8 mouse cellular contexts compared by ENCODE assay signal in the genomic region with DNA sequence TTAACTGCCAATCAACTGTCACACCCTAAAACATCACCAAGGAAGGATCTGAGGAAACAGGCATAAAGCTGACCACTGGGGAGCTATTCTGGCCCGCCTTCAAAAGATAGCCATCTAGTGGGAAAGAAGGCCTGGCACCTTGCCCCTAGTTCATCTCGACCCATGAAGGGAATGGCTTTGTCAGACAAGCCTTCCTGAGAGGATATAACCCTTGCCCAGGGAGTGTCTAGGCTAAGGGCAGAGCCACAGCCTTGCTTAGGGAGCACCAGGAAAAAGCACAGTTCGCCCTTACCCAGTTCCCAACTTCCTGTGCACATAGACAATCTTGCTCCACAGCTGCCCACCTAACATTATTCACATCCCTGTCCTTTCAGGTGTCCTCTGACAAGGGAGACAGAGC. TPM values are rescaled to one million over a fixed set of nuclear protein-coding genes. Genes with fewer than 3 reads are reported as not detected.
DNase-seq lines count a peak whose midpoint lies in the region; ATAC-seq and TF ChIP-seq lines count a peak whose summit lies in the region.

No protein-coding gene starts in this region.

- peak; percentile 62; the same call in 1 of the 2 replicates for TF ChIP-seq POLR2A in small intestine, adult 2 months (IDR thresholded peaks at IDR 0.05; ENCODE audit: low read depth, low read length)

- peak overlapping the region; percentile 81 for H3K9ac ChIP-seq in hindbrain, embryonic 12.5 days
- peak overlapping the region; percentile 66 for H3K9ac ChIP-seq in limb, embryonic 15.5 days

- peak overlapping the region; percentile 86 for H3K4me2 ChIP-seq in hindbrain, embryonic 12.5 days (replicated peaks)
- H3K4me2 ChIP-seq in limb, embryonic 15.5 days: peak overlapping the region; percentile 72

- H3K4me1 ChIP-seq in erythroblast, embryonic 14.5 days (ENCODE audit: control insufficient read depth): peaks cover 36% of the 10 kb centered on the region
- H3K4me1 ChIP-seq in hindbrain, embryonic 12.5 days: peaks cover 30% of the 10 kb centered on the region
- H3K4me1 ChIP-seq in limb, embryonic 15.5 days: peaks cover 22% of the 10 kb centered on the region
- peaks cover 25% of the 10 kb centered on the region for H3K4me1 ChIP-seq in small intestine, adult 2 months (ENCODE audit: control insufficient read depth, insufficient read depth, insufficient read length, low read length)

- no peak for TF ChIP-seq CTCF in small intestine, adult 2 months (IDR thresholded peaks at IDR 0.05; ENCODE audit: extremely low read depth, insufficient read length, insufficient replicate concordance, low read depth, low read length)

- H3K27ac ChIP-seq in hindbrain, embryonic 12.5 days: peak overlapping the region; percentile 94
- peak overlapping the region; percentile 91; the same call in 1 of the 2 replicates for H3K27ac ChIP-seq in limb, embryonic 15.5 days
- peak overlapping the region; percentile 99 for H3K27ac ChIP-seq in small intestine, adult 2 months (ENCODE audit: insufficient read depth, low read depth, low read length)

- ATAC-seq in erythroblast, adult 5-6 weeks (replicated peaks; ENCODE audit: low FRiP score, poor library complexity, severe bottlenecking): no peak
- ATAC-seq in hindbrain, embryonic 12.5 days (ENCODE audit: low FRiP score): no peak
- ATAC-seq in limb, embryonic 15.5 days (ENCODE audit: insufficient number of reproducible peaks, low FRiP score, low TSS enrichment, low read depth): no peak

- peaks cover 2% of the 10 kb centered on the region; the same call in 1 of the 2 replicates for H3K9me3 ChIP-seq in erythroblast, embryonic 14.5 days (ENCODE audit: control insufficient read depth, low read length)
- 0 out of 2 replicates have a peak, but pooled peaks cover 3% of the 10 kb centered on the region for H3K9me3 ChIP-seq in hindbrain, embryonic 12.5 days (replicated peaks)
- no peaks in the 10 kb centered on the region for H3K9me3 ChIP-seq in limb, embryonic 15.5 days

- peak; percentile 64 for DNase-seq in NIH3T3 (ENCODE audit: low read depth)
- DNase-seq in urinary bladder, adult 18-20 months (ENCODE audit: low spot score in 2 of 2): no peak
- DNase-seq in urinary bladder, postnatal 25 days (ENCODE audit: low spot score): no peak

- H3K27me3 ChIP-seq in erythroblast, embryonic 14.5 days (ENCODE audit: control insufficient read depth): no peaks in the 10 kb centered on the region
- no peaks in the 10 kb centered on the region for H3K27me3 ChIP-seq in hindbrain, embryonic 12.5 days
- no peaks in the 10 kb centered on the region for H3K27me3 ChIP-seq in limb, embryonic 15.5 days
- no peaks in the 10 kb centered on the region for H3K27me3 ChIP-seq in small intestine, adult 2 months (ENCODE audit: control insufficient read depth, insufficient read depth, low read length)

- WGBS in hindbrain, embryonic 12.5 days: 58% methylated on average over 3 of the region's 3 CpGs
- WGBS in limb, embryonic 15.5 days: 44% methylated on average over 3 of the region's 3 CpGs
- 8% methylated on average over 3 of the region's 3 CpGs for WGBS in small intestine, adult 2 months

- H3K36me3 ChIP-seq in erythroblast, embryonic 14.5 days (ENCODE audit: control insufficient read depth): peaks cover 39% of the 10 kb centered on the region
- H3K36me3 ChIP-seq in hindbrain, embryonic 12.5 days: peaks cover 31% of the 10 kb centered on the region
- H3K36me3 ChIP-seq in limb, embryonic 15.5 days: peaks cover 34% of the 10 kb centered on the region
- peaks cover 17% of the 10 kb centered on the region for H3K36me3 ChIP-seq in small intestine, adult 2 months (ENCODE audit: control insufficient read depth, insufficient read depth, low read length)

- peak overlapping the region; percentile 83 for H3K4me3 ChIP-seq in erythroblast, embryonic 14.5 days (replicated peaks)
- H3K4me3 ChIP-seq in hindbrain, embryonic 12.5 days: peak overlapping the region; percentile 65
- peak overlapping the region; percentile 70 for H3K4me3 ChIP-seq in limb, embryonic 15.5 days
- H3K4me3 ChIP-seq in small intestine, adult 2 months (ENCODE audit: low read depth, low read length): peak overlapping the region; percentile 95

RNA-seq across cellular contexts. Expression of gene Dcaf15, which starts 1.0 kb away (rescaled TPM):
- 4.7 and 4.9 TPM in 2 replicates for polyA plus RNA-seq in erythroblast, embryonic 14.5 days (2012)
- total RNA-seq in erythroblast, adult 5-6 weeks (2015; ENCODE audit: low replicate concordance): 0.19 and 4.0 TPM in 2 replicates
- total RNA-seq in erythroblast, adult 5-6 weeks (2017; ENCODE audit: low replicate concordance): 1.9 and 2.9 TPM in 2 replicates
- 16.4 and 19.7 TPM in 2 replicates for polyA plus RNA-seq in hindbrain, embryonic 12.5 days (2016; fragmentation: Nextera tagmentation; extraction: Ambion mirVana)
- polyA plus RNA-seq in limb, embryonic 15.5 days (2015; fragmentation: Nextera tagmentation; extraction: Ambion mirVana): 6.8 and 8.7 TPM in 2 replicates
- polyA plus RNA-seq in small intestine, adult 2 months (2012; rRNA removed): 37.4 and 108 TPM in 2 replicates

RNA-seq across cellular contexts. Expression of gene Podnl1, which starts 22.2 kb away (rescaled TPM):
- polyA plus RNA-seq in erythroblast, embryonic 14.5 days (2012): not detected in 2 replicates
- total RNA-seq in erythroblast, adult 5-6 weeks (2015; ENCODE audit: low replicate concordance): not detected in 2 replicates
- not detected in 2 replicates for total RNA-seq in erythroblast, adult 5-6 weeks (2017; ENCODE audit: low replicate concordance)
- 0.39 and 0.50 TPM in 2 replicates for polyA plus RNA-seq in hindbrain, embryonic 12.5 days (2016; fragmentation: Nextera tagmentation; extraction: Ambion mirVana)
- polyA plus RNA-seq in limb, embryonic 15.5 days (2015; fragmentation: Nextera tagmentation; extraction: Ambion mirVana): 2.0 and 2.2 TPM in 2 replicates
- 3.8 and 12.7 TPM in 2 replicates for polyA plus RNA-seq in small intestine, adult 2 months (2012; rRNA removed)

RNA-seq across cellular contexts. Expression of gene Rfx1, which starts 37.0 kb away (rescaled TPM):
- 3.9 and 4.7 TPM in 2 replicates for polyA plus RNA-seq in erythroblast, embryonic 14.5 days (2012)
- total RNA-seq in erythroblast, adult 5-6 weeks (2015; ENCODE audit: low replicate concordance): 2.1 and 3.1 TPM in 2 replicates
- 1.4 and 3.5 TPM in 2 replicates for total RNA-seq in erythroblast, adult 5-6 weeks (2017; ENCODE audit: low replicate concordance)
- polyA plus RNA-seq in hindbrain, embryonic 12.5 days (2016; fragmentation: Nextera tagmentation; extraction: Ambion mirVana): 8.9 and 9.4 TPM in 2 replicates
- 8.0 and 8.5 TPM in 2 replicates for polyA plus RNA-seq in limb, embryonic 15.5 days (2015; fragmentation: Nextera tagmentation; extraction: Ambion mirVana)
- 23.2 and 42.2 TPM in 2 replicates for polyA plus RNA-seq in small intestine, adult 2 months (2012; rRNA removed)

RNA-seq across cellular contexts. Expression of gene Gm10643, which starts 38.7 kb away (rescaled TPM):
- polyA plus RNA-seq in erythroblast, embryonic 14.5 days (2012): not detected in 2 replicates
- not detected in 2 replicates for total RNA-seq in erythroblast, adult 5-6 weeks (2015; ENCODE audit: low replicate concordance)
- not detected in 2 replicates for total RNA-seq in erythroblast, adult 5-6 weeks (2017; ENCODE audit: low replicate concordance)
- polyA plus RNA-seq in hindbrain, embryonic 12.5 days (2016; fragmentation: Nextera tagmentation; extraction: Ambion mirVana): 2.1 and 3.0 TPM in 2 replicates
- 1.0 and 1.4 TPM in 2 replicates for polyA plus RNA-seq in limb, embryonic 15.5 days (2015; fragmentation: Nextera tagmentation; extraction: Ambion mirVana)
- 0.48 TPM in 1 of 2 replicates, not detected in the other for polyA plus RNA-seq in small intestine, adult 2 months (2012; rRNA removed)

RNA-seq across cellular contexts. Expression of gene Cc2d1a, which starts 44.1 kb away (rescaled TPM):
- polyA plus RNA-seq in erythroblast, embryonic 14.5 days (2012): 1.0 and 1.4 TPM in 2 replicates
- total RNA-seq in erythroblast, adult 5-6 weeks (2015; ENCODE audit: low replicate concordance): 4.2 and 7.3 TPM in 2 replicates
- total RNA-seq in erythroblast, adult 5-6 weeks (2017; ENCODE audit: low replicate concordance): 0.60 and 2.5 TPM in 2 replicates
- polyA plus RNA-seq in hindbrain, embryonic 12.5 days (2016; fragmentation: Nextera tagmentation; extraction: Ambion mirVana): 21.6 and 21.7 TPM in 2 replicates
- 28.5 and 29.2 TPM in 2 replicates for polyA plus RNA-seq in limb, embryonic 15.5 days (2015; fragmentation: Nextera tagmentation; extraction: Ambion mirVana)
- polyA plus RNA-seq in small intestine, adult 2 months (2012; rRNA removed): 21.0 and 50.8 TPM in 2 replicates
